Mouse (Mus musculus) heart, adult 2 months (tissue): ENCODE results near the gene Cbx2. TPM values are rescaled to one million over a fixed set of nuclear protein-coding genes. Genes with fewer than 3 reads are reported as not detected.

Source experiments
- DNase-seq, 2 experiments: peaks; one replicate each; pipeline ENCODE4 v3.0.0; 2021
- H3K27ac ChIP-seq: fragments of 200-600 bp; 2 replicates; pipeline ENCODE4 v1.8.1; 2022
- H3K27me3 ChIP-seq: fragments of 200-500 bp; 2 replicates; pipeline ENCODE4 v1.6.1; 2012; ENCODE audit warnings: mild to moderate bottlenecking, low read length, inconsistent platforms, mixed read lengths; ENCODE audit not compliant: control insufficient read depth, insufficient read depth
- H3K36me3 ChIP-seq: fragments of 200-500 bp; 2 replicates; pipeline ENCODE4 v1.6.1; 2012; ENCODE audit warnings: low read length, inconsistent platforms; ENCODE audit not compliant: control insufficient read depth, insufficient read depth
- H3K4me1 ChIP-seq: fragments of 200-500 bp; 2 replicates; pipeline ENCODE4 v1.6.1; 2011; ENCODE audit warnings: low read length; ENCODE audit not compliant: control insufficient read depth, insufficient read depth
- H3K4me3 ChIP-seq: fragments of 200-600 bp; 2 replicates; pipeline ENCODE4 v1.8.1; 2022
- H3K79me2 ChIP-seq: fragments of 200-500 bp; replicated peaks from 2 replicates; pipeline ENCODE4 v1.6.1; 2012; ENCODE audit warnings: mild to moderate bottlenecking, inconsistent platforms, low read length, moderate library complexity, mixed read lengths; ENCODE audit not compliant: control insufficient read depth, insufficient read depth
- H3K9ac ChIP-seq: fragments of 200-500 bp; 2 replicates; pipeline ENCODE4 v1.6.1; 2012; ENCODE audit warnings: low read depth, mild to moderate bottlenecking, control low read depth, inconsistent platforms, low read length, mixed read lengths
- CTCF ChIP-seq: fragments of 200-600 bp; IDR thresholded peaks from 2 replicates; pipeline ENCODE4 v1.8.1; 2022; ENCODE audit warnings: antibody characterized with exemption, mild to moderate bottlenecking, moderate library complexity
- EP300 ChIP-seq: fragments of 200-500 bp; IDR thresholded peaks from 2 replicates; pipeline ENCODE4 v1.6.1; 2011; ENCODE audit warnings: low read depth, low read length, control low read depth; ENCODE audit not compliant: insufficient read depth
- POLR2A ChIP-seq: fragments of 200-500 bp; IDR thresholded peaks from 2 replicates; pipeline ENCODE4 v1.6.1; 2011; ENCODE audit warnings: mild to moderate bottlenecking, low read depth, low read length, control low read depth; ENCODE audit not compliant: insufficient read depth
- WGBS: fragments of 180-500 bp; shearing (Covaris S2); methylation state at CpG from one replicate; pipeline ENCODE4 v1.1.7; 2018; 5-methylcytosine and 5-hydroxymethylcytosine counted together
- intact Hi-C: fragments of 180-260 bp; cut with DNase I; formaldehyde crosslinking; loops from one replicate; pipeline ENCODE4 v1.15.1; 2025
- polyA plus RNA-seq: library from polyadenylated mRNA; depleted of rRNA; stranded (reverse); fragments of >200 nt; gene quantifications from 2 replicates; pipeline ENCODE4 v1.2.3, GENCODE M21; 2012
- total RNA-seq, 2 experiments: library from RNA; stranded (reverse); gene quantifications; 2 replicates each; pipeline ENCODE4 v1.2.3; 2021

The Cbx2 gene
- total and polyA plus RNA-seq, 3 experiments: 1.7 to 2.3 (median 2.3) TPM

- 2% methylated on average over 43 of the region's 43 CpGs for WGBS
- H3K4me1 ChIP-seq: peaks cover 5% of the 10 kb centered on the region
- intact Hi-C loops: no loop called here
- H3K79me2 ChIP-seq: no peaks in the 10 kb centered on the region
- DNase-seq: no peak
- H3K9ac ChIP-seq: no peak overlapping the region
- H3K27ac ChIP-seq: no peak overlapping the region
- H3K36me3 ChIP-seq: no peaks in the 10 kb centered on the region
- H3K27me3 ChIP-seq: peaks cover 42% of the 10 kb centered on the region
- H3K4me3 ChIP-seq: no peak overlapping the region
- no peak for TF ChIP-seq EP300
- peak; percentile 31 for TF ChIP-seq CTCF
These were observed 24.7 kb downstream of the Cbx2 start for GRCm38 (mm10) chr11:119047261-119048132.

DNA sequence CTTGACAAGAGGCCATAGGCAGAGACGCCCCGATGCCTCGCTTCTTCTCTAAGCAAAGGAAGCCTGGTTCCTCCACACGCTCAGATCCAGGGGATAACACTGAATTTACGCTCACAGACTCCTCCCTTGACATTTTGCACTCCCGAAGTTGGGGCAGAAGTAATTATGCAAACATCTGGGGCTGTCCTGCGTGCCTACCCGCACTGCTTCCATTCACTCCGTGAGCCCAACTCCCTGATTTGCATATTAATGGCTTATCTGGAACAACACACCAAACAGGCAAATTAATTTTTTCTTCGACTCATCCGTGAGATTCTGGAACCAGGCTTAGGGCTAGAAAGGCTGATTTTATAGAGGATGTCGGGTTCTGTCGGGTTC, 25.4 kb downstream of the Cbx2 start:
- intact Hi-C loops: no loop called here
- TF ChIP-seq EP300: no peak
- no peaks in the 10 kb centered on the region for H3K36me3 ChIP-seq
- no peak overlapping the region for H3K4me3 ChIP-seq
- WGBS: 3% methylated on average over 13 of the region's 13 CpGs
- H3K4me1 ChIP-seq: peaks cover 5% of the 10 kb centered on the region
- peaks cover 41% of the 10 kb centered on the region for H3K27me3 ChIP-seq
- H3K79me2 ChIP-seq: no peaks in the 10 kb centered on the region
- H3K9ac ChIP-seq: no peak overlapping the region
- DNase-seq: no peak
- H3K27ac ChIP-seq: no peak overlapping the region

- intact Hi-C loops: no loop called here
- peaks cover 2% of the 10 kb centered on the region for H3K4me1 ChIP-seq
- H3K4me3 ChIP-seq: no peak overlapping the region
- H3K27ac ChIP-seq: no peak overlapping the region
- no peak overlapping the region for H3K9ac ChIP-seq
- H3K27me3 ChIP-seq: peaks cover 38% of the 10 kb centered on the region
- no peak for DNase-seq
- WGBS: 28% methylated on average over 2 of the region's 2 CpGs
- no peaks in the 10 kb centered on the region for H3K36me3 ChIP-seq
- TF ChIP-seq POLR2A (no peak), CTCF (no peak), EP300 (no peak)
- no peaks in the 10 kb centered on the region for H3K79me2 ChIP-seq
These were observed 27.6 kb downstream of the Cbx2 start for GRCm38 (mm10) chr11:119050361-119050760.

GRCm38 (mm10) chr11:119051426-119051825, 28.7 kb downstream of the Cbx2 start:
- H3K27me3 ChIP-seq: peaks cover 37% of the 10 kb centered on the region
- no peak overlapping the region for H3K27ac ChIP-seq
- intact Hi-C loops: no loop called here

GRCm38 (mm10) chr11:119051927-119052660, 29.3 kb downstream of the Cbx2 start:
- Histone ChIP-seq H3K27ac (no peak overlapping the region), H3K27me3 (peaks cover 30% of the 10 kb centered on the region), H3K4me1 (no peaks in the 10 kb centered on the region; the same call in 1 of the 2 replicates), H3K36me3 (no peaks in the 10 kb centered on the region), H3K4me3 (no peak overlapping the region), H3K9ac (no peak overlapping the region), H3K79me2 (no peaks in the 10 kb centered on the region)
- DNase-seq: peak in 1 of 2 experiments; percentile 43
- 7% methylated on average over 15 of the region's 15 CpGs for WGBS
- TF ChIP-seq CTCF (peak; percentile 73), EP300 (peak; percentile 77; the same call in 1 of the 2 replicates), POLR2A (no peak)
- intact Hi-C loops: loop anchor here (1.0 kb wide), 1 partner anchor 138 kb away; no protein-coding TSS in a partner anchor

More at GRCm38 (mm10) chr11:119051426-119051825, 28.7 kb downstream of the Cbx2 start:
- Histone ChIP-seq H3K36me3 (no peaks in the 10 kb centered on the region), H3K9ac (no peak overlapping the region), H3K4me1 (peaks cover 2% of the 10 kb centered on the region), H3K4me3 (no peak overlapping the region), H3K79me2 (no peaks in the 10 kb centered on the region)
- DNase-seq: no peak
- TF ChIP-seq EP300: no peak
- no peak for TF ChIP-seq POLR2A
- no peak for TF ChIP-seq CTCF
